Mouse (Mus musculus) liver, embryonic 14.5 days (tissue): ENCODE data around the gene Olfr552. TPM values are rescaled to one million over a fixed set of nuclear protein-coding genes. Genes with fewer than 3 reads are reported as not detected.
"Not testable (repeated sequence)": the region's sequence is repeated elsewhere in the genome, so short reads cannot be mapped to it uniquely, and the experiment has no call there.

Experiments
- ATAC-seq: fragments of 200-750 bp; cut with Nextera tagmentation; 2 replicates; pipeline ENCODE4 v1.8.0; 2017; ENCODE audit warnings: moderate number of reproducible peaks, mild to moderate bottlenecking, moderate library complexity; ENCODE audit not compliant: insufficient read depth
- DNase-seq, 3 experiments: peaks; one replicate each; pipeline ENCODE4 v3.0.0-alpha.2; 2012 to 2013; ENCODE audit warnings: low read depth in 3 of 3, low spot score in 3 of 3
- H3K27ac ChIP-seq: fragments of 300-500 bp; sonication (generic); 2 replicates; pipeline ENCODE4 v1.5.1; 2014; ENCODE audit warnings: moderate library complexity, mild to moderate bottlenecking, control low read depth, inconsistent platforms
- H3K27me3 ChIP-seq: fragments of 300-500 bp; sonication (generic); 2 replicates; pipeline ENCODE4 v1.6.1; 2014; ENCODE audit warnings: mild to moderate bottlenecking, low read length, moderate library complexity; ENCODE audit not compliant: control insufficient read depth, insufficient read depth
- H3K36me3 ChIP-seq: fragments of 300-500 bp; sonication (generic); replicated peaks from 2 replicates; pipeline ENCODE4 v1.6.1; 2014; ENCODE audit warnings: low read depth; ENCODE audit not compliant: control insufficient read depth, insufficient read depth
- H3K4me1 ChIP-seq, 2 experiments: fragments of 200-500 bp in 1 of 2; fragments of 300-500 bp in 1 of 2; sonication (generic) in 1 of 2; replicated peaks; 2 replicates each; pipeline ENCODE4 v1.6.1; 2012 to 2014; ENCODE audit warnings: antibody characterized with exemption in 1 of 2, inconsistent platforms in 1 of 2, low read length in 1 of 2; ENCODE audit not compliant: control insufficient read depth in 2 of 2, insufficient read depth in 2 of 2
- H3K4me2 ChIP-seq: fragments of 300-500 bp; sonication (generic); 2 replicates; pipeline ENCODE4 v1.6.1; 2014; ENCODE audit warnings: low read depth, mild to moderate bottlenecking, control low read depth, moderate library complexity
- H3K4me3 ChIP-seq, 2 experiments: fragments of 200-500 bp in 1 of 2; fragments of 300-500 bp in 1 of 2; sonication (generic) in 1 of 2; 2 replicates each; pipeline ENCODE4 v1.5.1; 2012 to 2014; ENCODE audit warnings: low read depth in 2 of 2, low read length in 2 of 2, mild to moderate bottlenecking in 2 of 2, control low read depth in 1 of 2, inconsistent platforms in 1 of 2, moderate library complexity in 1 of 2; ENCODE audit not compliant: insufficient read depth in 1 of 2
- H3K9ac ChIP-seq: fragments of 300-500 bp; sonication (generic); replicated peaks from 2 replicates; pipeline ENCODE4 v1.6.1; 2014; ENCODE audit warnings: mild to moderate bottlenecking, control low read depth, moderate library complexity
- H3K9me3 ChIP-seq: fragments of 300-500 bp; sonication (generic); 2 replicates; pipeline ENCODE4 v1.6.1; 2016; ENCODE audit warnings: low read length, mixed read lengths; ENCODE audit not compliant: control insufficient read depth
- CTCF ChIP-seq: IDR thresholded peaks from 2 replicates; pipeline ENCODE4 v1.5.1; 2016; ENCODE audit warnings: antibody characterized with exemption, low read depth, control low read depth
- EP300 ChIP-seq: IDR thresholded peaks from 2 replicates; pipeline ENCODE4 v1.6.1; 2016; ENCODE audit warnings: antibody characterized with exemption, low read depth
- WGBS: fragments of 180-500 bp; shearing (Covaris S2); extraction: QIAGEN DNeasy Blood & Tissue Kit; methylation state at CpG from one replicate; pipeline ENCODE4 v1.1.7; 2014; ENCODE audit not compliant: insufficient replicate concordance; 5-methylcytosine and 5-hydroxymethylcytosine counted together
- polyA plus RNA-seq, 2 experiments: library from polyadenylated mRNA; depleted of rRNA in 1 of 2; stranded (reverse) in 1 of 2; unstranded in 1 of 2; fragments of >200 nt; fragmentation: Nextera tagmentation in 1 of 2; extraction: Ambion mirVana in 1 of 2; gene quantifications; 2 replicates each; pipeline versions ENCODE4 v1.2.1 to v1.2.3; 2012 to 2014

The Olfr552 gene
- polyA plus RNA-seq, 2 experiments: not detected

GRCm38 (mm10) chr7:102618118-102618517 lies 20.5 kb downstream of the Olfr552 start, which contains the start of gene Olfr553:
Olfr553 (minus strand) TSS chr7:102618218.
- Histone ChIP-seq H3K27me3 (no peaks in the 10 kb centered on the region), H3K36me3 (no peaks in the 10 kb centered on the region), H3K4me3 (no peak within 1 kb of the TSS), H3K9ac (no peak within 1 kb of the TSS), H3K4me1 (no peaks in the 10 kb centered on the region), H3K4me2 (no peak within 1 kb of the TSS), H3K9me3 (no peaks in the 10 kb centered on the region), H3K27ac (no peak within 1 kb of the TSS)
- ATAC-seq: no peak
- TF ChIP-seq CTCF (no peak), EP300 (no peak)
- no peak for DNase-seq

GRCm38 (mm10) chr7:102619608-102620007 lies 22.0 kb downstream of the Olfr552 start:
- ATAC-seq (no peak), DNase-seq (no peak)
- no peaks in the 10 kb centered on the region for H3K36me3 ChIP-seq
- H3K9me3 ChIP-seq: no peaks in the 10 kb centered on the region
- no peak overlapping the region for H3K4me2 ChIP-seq
- no peak overlapping the region for H3K4me3 ChIP-seq
- TF ChIP-seq CTCF: no peak
- TF ChIP-seq EP300: no peak
- H3K27me3 ChIP-seq: no peaks in the 10 kb centered on the region
- no peaks in the 10 kb centered on the region for H3K4me1 ChIP-seq
- H3K27ac ChIP-seq: no peak overlapping the region
- WGBS: 51% methylated on average over 5 of the region's 5 CpGs
- H3K9ac ChIP-seq: no peak overlapping the region

GRCm38 (mm10) chr7:102620368-102620767 lies 22.8 kb downstream of the Olfr552 start:
- not testable (repeated sequence) for H3K9ac ChIP-seq, DNase-seq, H3K27ac ChIP-seq, H3K4me2 ChIP-seq, H3K4me1 ChIP-seq, H3K36me3 ChIP-seq, H3K4me3 ChIP-seq, ATAC-seq, H3K27me3 ChIP-seq, H3K9me3 ChIP-seq
- 68% methylated on average over 12 of the region's 19 CpGs for WGBS

- H3K4me1 ChIP-seq: no peaks in the 10 kb centered on the region
- no peaks in the 10 kb centered on the region for H3K27me3 ChIP-seq
- no peak overlapping the region for H3K9ac ChIP-seq
- H3K4me2 ChIP-seq: no peak overlapping the region
- H3K9me3 ChIP-seq: no peaks in the 10 kb centered on the region
- WGBS: 20% methylated on average over 3 of the region's 3 CpGs
- H3K4me3 ChIP-seq: no peak overlapping the region
- DNase-seq: peak in 1 of 3 experiments; percentile 35
- no peaks in the 10 kb centered on the region for H3K36me3 ChIP-seq
- no peak for ATAC-seq
- TF ChIP-seq CTCF (peak; percentile 67), EP300 (no peak)
- H3K27ac ChIP-seq: no peak overlapping the region
These were observed 39.1 kb downstream of the Olfr552 start for GRCm38 (mm10) chr7:102636665-102637064.

- ATAC-seq (no peak), DNase-seq (no peak)
- TF ChIP-seq CTCF: no peak
- TF ChIP-seq EP300: no peak
- Histone ChIP-seq H3K27ac (no peak within 1 kb of the TSS), H3K36me3 (no peaks in the 10 kb centered on the region), H3K4me1 (no peaks in the 10 kb centered on the region), H3K4me3 (no peak within 1 kb of the TSS), H3K27me3 (no peaks in the 10 kb centered on the region), H3K9ac (no peak within 1 kb of the TSS), H3K9me3 (no peaks in the 10 kb centered on the region), H3K4me2 (no peak within 1 kb of the TSS)
- WGBS: 26% methylated on average over 1 of the region's 1 CpGs
These were observed 40.6 kb downstream of the Olfr552 start, which contains the start of gene Olfr554 for GRCm38 (mm10) chr7:102638132-102638531. Olfr554 (plus strand) TSS chr7:102638432.

- not testable (repeated sequence) for H3K36me3 ChIP-seq, H3K4me3 ChIP-seq, H3K4me1 ChIP-seq, H3K27me3 ChIP-seq, H3K27ac ChIP-seq, H3K9ac ChIP-seq, ATAC-seq, DNase-seq, H3K4me2 ChIP-seq, H3K9me3 ChIP-seq
- 57% methylated on average over 3 of the region's 4 CpGs for WGBS
These were observed 47.4 kb downstream of the Olfr552 start for GRCm38 (mm10) chr7:102644945-102645344.

Other genes with a start within 250 kb of the Olfr552 start
- 67.5 and 107 TPM in 2 replicates for gene Rrm1, start 156.1 kb upstream of the Olfr552 start, polyA plus RNA-seq (2012; rRNA removed)
- gene Rrm1, start 156.1 kb upstream of the Olfr552 start, polyA plus RNA-seq (2014; fragmentation: Nextera tagmentation; extraction: Ambion mirVana): 185 and 196 TPM in 2 replicates
- not detected in 2 replicates for gene Olfr543, start 116.1 kb upstream of the Olfr552 start, polyA plus RNA-seq (2012; rRNA removed)
- 0.37 and 0.39 TPM in 2 replicates for gene Olfr543, start 116.1 kb upstream of the Olfr552 start, polyA plus RNA-seq (2014; fragmentation: Nextera tagmentation; extraction: Ambion mirVana)
- gene Olfr544, start 109.5 kb upstream of the Olfr552 start, polyA plus RNA-seq (2012; rRNA removed): not detected in 2 replicates
- gene Olfr544, start 109.5 kb upstream of the Olfr552 start, polyA plus RNA-seq (2014; fragmentation: Nextera tagmentation; extraction: Ambion mirVana): 0.04 and 0.17 TPM in 2 replicates
- not detected in 2 replicates for gene Olfr545, start 98.2 kb upstream of the Olfr552 start, polyA plus RNA-seq (2012; rRNA removed)
- gene Olfr545, start 98.2 kb upstream of the Olfr552 start, polyA plus RNA-seq (2014; fragmentation: Nextera tagmentation; extraction: Ambion mirVana): not detected in 2 replicates
- not detected in 2 replicates for gene Olfr547, start 63.0 kb upstream of the Olfr552 start, polyA plus RNA-seq (2012; rRNA removed)
- not detected in 2 replicates for gene Olfr547, start 63.0 kb upstream of the Olfr552 start, polyA plus RNA-seq (2014; fragmentation: Nextera tagmentation; extraction: Ambion mirVana)
- gene Olfr548-ps1, start 56.9 kb upstream of the Olfr552 start, polyA plus RNA-seq (2012; rRNA removed): not detected in 2 replicates
- gene Olfr548-ps1, start 56.9 kb upstream of the Olfr552 start, polyA plus RNA-seq (2014; fragmentation: Nextera tagmentation; extraction: Ambion mirVana): not detected in 2 replicates
- not detected in 2 replicates for gene Olfr549, start 47.9 kb upstream of the Olfr552 start, polyA plus RNA-seq (2012; rRNA removed)
- gene Olfr549, start 47.9 kb upstream of the Olfr552 start, polyA plus RNA-seq (2014; fragmentation: Nextera tagmentation; extraction: Ambion mirVana): not detected in 2 replicates
- gene Trim21, start 32.3 kb upstream of the Olfr552 start, polyA plus RNA-seq (2012; rRNA removed): 2.0 and 3.0 TPM in 2 replicates
- 0.45 and 0.58 TPM in 2 replicates for gene Trim21, start 32.3 kb upstream of the Olfr552 start, polyA plus RNA-seq (2014; fragmentation: Nextera tagmentation; extraction: Ambion mirVana)
- not detected in 2 replicates for gene Olfr550, start 26.3 kb upstream of the Olfr552 start, polyA plus RNA-seq (2012; rRNA removed)
- not detected in 2 replicates for gene Olfr550, start 26.3 kb upstream of the Olfr552 start, polyA plus RNA-seq (2014; fragmentation: Nextera tagmentation; extraction: Ambion mirVana)
- gene Olfr551, start 5.9 kb upstream of the Olfr552 start, polyA plus RNA-seq (2012; rRNA removed): not detected in 2 replicates
- not detected in 2 replicates for gene Olfr551, start 5.9 kb upstream of the Olfr552 start, polyA plus RNA-seq (2014; fragmentation: Nextera tagmentation; extraction: Ambion mirVana)
- gene Olfr553, start 20.4 kb downstream of the Olfr552 start, polyA plus RNA-seq (2012; rRNA removed): not detected in 2 replicates
- gene Olfr553, start 20.4 kb downstream of the Olfr552 start, polyA plus RNA-seq (2014; fragmentation: Nextera tagmentation; extraction: Ambion mirVana): not detected in 2 replicates
- not detected in 2 replicates for gene Olfr554, start 40.7 kb downstream of the Olfr552 start, polyA plus RNA-seq (2012; rRNA removed)
- not detected in 2 replicates for gene Olfr554, start 40.7 kb downstream of the Olfr552 start, polyA plus RNA-seq (2014; fragmentation: Nextera tagmentation; extraction: Ambion mirVana)
- gene Olfr555, start 61.1 kb downstream of the Olfr552 start, polyA plus RNA-seq (2012; rRNA removed): not detected in 2 replicates
- not detected in 2 replicates for gene Olfr555, start 61.1 kb downstream of the Olfr552 start, polyA plus RNA-seq (2014; fragmentation: Nextera tagmentation; extraction: Ambion mirVana)
- gene Olfr556, start 67.1 kb downstream of the Olfr552 start, polyA plus RNA-seq (2012; rRNA removed): not detected in 2 replicates
- gene Olfr556, start 67.1 kb downstream of the Olfr552 start, polyA plus RNA-seq (2014; fragmentation: Nextera tagmentation; extraction: Ambion mirVana): not detected in 2 replicates
- gene Trim68, start 89.6 kb downstream of the Olfr552 start, polyA plus RNA-seq (2012; rRNA removed): 1.8 and 2.3 TPM in 2 replicates
- 0.86 and 1.3 TPM in 2 replicates for gene Trim68, start 89.6 kb downstream of the Olfr552 start, polyA plus RNA-seq (2014; fragmentation: Nextera tagmentation; extraction: Ambion mirVana)
- gene Olfr557, start 98.1 kb downstream of the Olfr552 start, polyA plus RNA-seq (2012; rRNA removed): not detected in 2 replicates
- gene Olfr557, start 98.1 kb downstream of the Olfr552 start, polyA plus RNA-seq (2014; fragmentation: Nextera tagmentation; extraction: Ambion mirVana): not detected in 2 replicates
- gene Olfr558, start 104.4 kb downstream of the Olfr552 start, polyA plus RNA-seq (2012; rRNA removed): not detected in 2 replicates
- not detected in 2 replicates for gene Olfr558, start 104.4 kb downstream of the Olfr552 start, polyA plus RNA-seq (2014; fragmentation: Nextera tagmentation; extraction: Ambion mirVana)
- not detected in 2 replicates for gene Olfr33, start 121.3 kb downstream of the Olfr552 start, polyA plus RNA-seq (2012; rRNA removed)
- not detected in 2 replicates for gene Olfr33, start 121.3 kb downstream of the Olfr552 start, polyA plus RNA-seq (2014; fragmentation: Nextera tagmentation; extraction: Ambion mirVana)
- gene Olfr559, start 129.7 kb downstream of the Olfr552 start, polyA plus RNA-seq (2012; rRNA removed): not detected in 2 replicates
- not detected in 2 replicates for gene Olfr559, start 129.7 kb downstream of the Olfr552 start, polyA plus RNA-seq (2014; fragmentation: Nextera tagmentation; extraction: Ambion mirVana)
- not detected in 2 replicates for gene Olfr560, start 161.6 kb downstream of the Olfr552 start, polyA plus RNA-seq (2012; rRNA removed)
- not detected in 2 replicates for gene Olfr560, start 161.6 kb downstream of the Olfr552 start, polyA plus RNA-seq (2014; fragmentation: Nextera tagmentation; extraction: Ambion mirVana)
- gene Olfr78, start 161.7 kb downstream of the Olfr552 start, polyA plus RNA-seq (2012; rRNA removed): 0.02 TPM in 2 replicates
- not detected in 2 replicates for gene Olfr78, start 161.7 kb downstream of the Olfr552 start, polyA plus RNA-seq (2014; fragmentation: Nextera tagmentation; extraction: Ambion mirVana)
- not detected in 2 replicates for gene Olfr561, start 173.5 kb downstream of the Olfr552 start, polyA plus RNA-seq (2012; rRNA removed)
- gene Olfr561, start 173.5 kb downstream of the Olfr552 start, polyA plus RNA-seq (2014; fragmentation: Nextera tagmentation; extraction: Ambion mirVana): not detected in 2 replicates
- not detected in 2 replicates for gene Olfr564, start 205.7 kb downstream of the Olfr552 start, polyA plus RNA-seq (2012; rRNA removed)
- not detected in 2 replicates for gene Olfr564, start 205.7 kb downstream of the Olfr552 start, polyA plus RNA-seq (2014; fragmentation: Nextera tagmentation; extraction: Ambion mirVana)